Mouse (Mus musculus): ENCODE results near the gene Asb17.

Asb17 gene

DNA sequence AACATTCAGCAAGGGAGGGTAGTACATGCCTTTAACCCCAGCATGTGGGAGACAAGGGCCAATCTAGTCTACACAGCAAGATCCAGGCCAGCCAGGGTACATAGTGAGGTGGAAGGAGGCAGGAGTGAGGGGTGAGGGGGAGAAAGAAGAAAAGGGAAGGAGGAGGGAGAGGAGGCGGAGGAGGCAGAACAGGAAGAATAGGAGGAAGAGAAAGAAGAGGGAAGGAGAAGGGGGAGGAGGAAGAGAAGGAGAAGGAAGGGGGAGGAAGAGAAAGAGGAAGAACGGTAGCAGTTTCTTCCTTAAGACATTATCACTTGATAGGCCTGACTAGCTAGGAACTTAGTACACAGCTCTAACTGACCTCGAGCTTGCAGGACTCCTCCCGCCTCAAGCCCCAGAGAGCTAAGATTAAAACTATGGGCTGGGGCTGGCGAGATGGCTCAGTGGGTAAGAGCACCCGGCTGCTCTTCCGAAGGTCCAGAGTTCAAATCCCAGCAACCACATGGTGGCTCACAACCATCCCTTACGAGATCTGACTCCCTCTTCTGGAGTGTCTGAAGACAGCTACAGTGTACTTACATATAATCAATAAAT is 45.3 kb downstream of the Asb17 start:
- no peak for DNase-seq (ENCODE audit: low spot score)

DNA sequence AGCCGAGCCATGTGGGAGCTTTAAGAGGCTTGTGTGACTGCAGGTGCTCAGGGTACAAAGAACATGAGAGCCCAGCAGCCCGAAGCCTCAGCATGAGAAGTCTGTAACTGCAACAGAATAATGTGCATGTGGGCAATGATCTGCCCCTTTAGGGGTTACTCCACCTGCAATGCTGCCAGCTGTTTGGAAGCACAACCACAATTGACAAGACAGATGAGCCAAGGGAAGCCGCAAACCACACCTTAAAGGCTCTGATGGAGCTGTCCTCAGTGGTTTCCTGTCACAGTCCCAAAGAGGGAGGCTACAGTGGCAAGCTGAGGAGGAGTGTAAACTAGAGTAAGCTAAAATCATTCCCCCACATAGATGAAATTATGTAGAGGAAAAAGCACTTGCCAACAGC is 51.4 kb downstream of the Asb17 start:
- no peak for DNase-seq (ENCODE audit: low spot score)

DNA sequence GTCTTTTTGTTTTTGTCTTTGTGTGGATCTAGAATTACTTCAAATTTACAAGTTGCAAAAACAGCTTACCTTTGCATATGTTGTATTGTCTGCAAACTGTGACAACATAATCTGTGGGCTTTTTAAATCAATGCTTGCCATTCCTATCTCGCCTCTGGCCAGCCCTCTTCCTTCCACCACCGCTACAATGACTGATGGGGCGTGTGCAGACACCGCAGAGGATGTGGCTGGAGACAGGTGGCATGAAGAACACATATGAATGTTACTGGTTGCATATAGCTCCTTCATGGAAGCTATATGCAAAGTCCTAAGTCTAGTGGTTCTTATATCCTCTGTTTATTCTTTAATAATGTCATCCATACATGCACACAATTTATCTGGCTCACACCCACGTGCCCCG is 53.2 kb downstream of the Asb17 start:
- DNase-seq (ENCODE audit: low spot score), result no peak

DNA sequence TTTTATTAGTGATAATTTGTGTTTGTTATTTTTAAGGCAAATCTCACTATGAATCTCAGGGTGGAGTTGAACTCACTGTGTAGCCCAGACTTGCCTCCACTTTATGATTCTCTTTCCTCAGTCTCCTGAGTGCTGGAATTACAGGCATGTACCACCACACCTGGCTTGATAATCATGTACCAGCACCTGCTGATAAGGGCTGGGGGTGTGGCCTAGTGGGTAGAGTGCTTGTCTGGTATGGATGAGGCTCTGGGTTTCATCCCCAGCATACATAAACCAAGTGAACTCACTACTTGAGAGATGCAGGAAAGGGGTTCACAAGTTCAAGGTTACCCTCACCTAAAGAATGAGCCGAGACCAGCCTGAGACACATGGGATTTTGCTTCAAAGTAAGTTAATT is 57.9 kb downstream of the Asb17 start:
- no peak for DNase-seq (ENCODE audit: low spot score)

DNA sequence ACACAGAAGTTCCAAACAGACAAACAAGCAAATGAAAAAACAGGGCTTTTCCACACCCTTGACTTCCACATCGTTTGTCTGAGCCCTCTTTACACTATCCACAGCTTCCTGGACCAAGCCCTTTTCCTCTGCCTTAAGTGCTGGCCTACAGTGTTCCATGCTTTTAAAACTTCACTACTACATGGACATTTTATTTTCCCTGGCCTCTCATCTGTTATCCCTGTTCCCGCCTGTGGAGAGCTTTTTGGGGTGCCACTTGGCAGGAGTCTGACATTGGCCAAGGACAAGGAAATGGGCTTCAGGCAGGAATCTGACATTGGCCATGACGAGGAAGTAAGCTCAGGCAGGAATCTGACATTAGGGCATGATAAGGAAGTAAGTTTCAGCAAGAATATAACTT is 58.6 kb downstream of the Asb17 start:
- DNase-seq (ENCODE audit: low spot score), result no peak

DNA sequence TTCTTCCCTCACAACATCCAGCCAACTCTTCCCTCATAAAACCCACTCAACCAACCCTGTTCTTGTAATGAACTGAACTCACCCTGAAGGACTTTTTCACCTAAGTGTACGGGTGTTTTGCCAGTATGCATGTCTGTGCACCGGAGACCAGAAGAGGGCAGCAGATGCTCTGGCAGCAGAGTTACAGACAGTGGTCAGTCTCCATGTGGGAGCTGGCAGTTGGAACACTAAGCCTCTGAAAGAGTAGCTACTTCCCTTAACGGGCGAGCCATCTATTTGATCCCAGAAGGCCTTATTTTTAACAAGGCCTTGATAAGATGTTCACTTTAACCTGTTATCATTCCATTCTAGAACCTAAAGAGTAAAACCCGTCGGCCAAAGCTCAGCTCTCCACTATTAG is 60.6 kb downstream of the Asb17 start:
- DNase-seq (ENCODE audit: low spot score), result peak; percentile 33
